Mouse (Mus musculus): ENCODE measurements around the gene Mthfd1l.

The Mthfd1l gene

DNA sequence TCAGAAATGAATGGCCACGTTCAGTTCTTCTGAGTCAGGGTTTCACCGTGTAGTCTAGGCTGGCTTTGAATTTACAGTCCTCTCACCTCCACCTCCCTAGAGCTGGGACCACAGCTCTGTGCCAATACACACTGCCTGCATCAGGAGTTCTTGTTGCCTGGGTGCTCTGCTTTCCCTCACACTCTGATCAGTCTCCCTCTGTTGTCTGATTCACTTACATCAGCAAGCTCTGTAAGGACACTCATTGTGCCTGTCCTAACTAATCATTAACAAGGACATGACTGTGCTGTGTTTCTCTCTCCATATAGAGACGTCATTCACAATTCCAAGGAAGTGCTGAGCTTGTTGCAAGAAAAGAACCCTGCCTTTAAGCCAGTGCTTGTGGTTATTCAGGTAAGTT, 5.4 kb downstream of the Mthfd1l start:
- peak in 1 of 2 experiments; percentile 43 for DNase-seq

GRCm38 (mm10) chr10:3978792-3979488, 6.0 kb downstream of the Mthfd1l start:
- DNase-seq: peak; percentile 93 to 96

DNA sequence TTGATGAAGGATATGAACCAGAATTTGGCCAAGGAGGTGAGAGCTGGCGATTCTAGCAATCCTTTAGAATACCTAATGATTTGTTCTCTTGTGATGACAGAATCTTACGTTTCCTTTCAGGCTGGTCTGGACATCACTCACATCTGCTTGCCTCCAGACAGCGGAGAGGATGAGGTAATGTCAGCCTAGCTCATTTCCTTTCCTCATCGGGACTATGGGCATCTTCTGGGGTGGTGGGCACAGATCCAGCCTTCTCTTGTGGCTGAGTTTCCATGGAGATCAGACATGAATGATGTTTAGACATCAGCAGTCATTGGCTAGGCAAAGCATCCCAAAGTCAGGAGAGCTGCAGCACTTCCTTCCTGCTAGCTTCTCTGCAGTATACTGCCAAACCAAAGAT, 7.3 kb downstream of the Mthfd1l start:
- DNase-seq: no peak

DNA sequence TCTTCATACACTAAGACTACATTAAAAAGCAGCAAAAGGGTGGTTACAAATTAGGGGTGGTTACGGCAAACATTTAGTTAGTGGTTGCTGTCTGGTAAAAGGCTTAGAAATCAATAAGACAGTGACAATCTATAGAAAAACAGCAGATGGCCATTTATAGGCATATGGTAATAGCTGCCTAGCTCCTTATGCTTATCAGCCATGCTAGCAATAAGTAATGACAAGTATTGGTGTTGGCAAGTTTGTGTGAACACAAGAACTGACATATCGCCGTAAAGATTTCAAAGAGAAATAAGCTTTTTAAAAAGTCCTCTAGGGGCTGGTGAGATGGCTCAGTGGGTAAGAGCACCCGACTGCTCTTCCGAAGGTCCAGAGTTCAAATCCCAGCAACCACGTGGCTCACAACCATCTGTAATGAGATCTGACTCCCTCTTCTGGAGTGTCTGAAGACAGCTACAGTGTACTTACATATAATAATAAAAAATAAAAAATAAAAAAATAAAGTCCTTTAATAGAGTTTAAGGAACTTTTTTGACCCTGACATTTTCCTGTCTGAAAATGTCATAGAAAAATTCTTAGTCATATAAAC, 17.5 kb downstream of the Mthfd1l start:
- DNase-seq: no peak

- DNase-seq: no peak
Measured at GRCm38 (mm10) chr10:3993365-3994102, 20.6 kb downstream of the Mthfd1l start.

GRCm38 (mm10) chr10:3995277-3995676, 22.4 kb downstream of the Mthfd1l start:
- DNase-seq: no peak

DNA sequence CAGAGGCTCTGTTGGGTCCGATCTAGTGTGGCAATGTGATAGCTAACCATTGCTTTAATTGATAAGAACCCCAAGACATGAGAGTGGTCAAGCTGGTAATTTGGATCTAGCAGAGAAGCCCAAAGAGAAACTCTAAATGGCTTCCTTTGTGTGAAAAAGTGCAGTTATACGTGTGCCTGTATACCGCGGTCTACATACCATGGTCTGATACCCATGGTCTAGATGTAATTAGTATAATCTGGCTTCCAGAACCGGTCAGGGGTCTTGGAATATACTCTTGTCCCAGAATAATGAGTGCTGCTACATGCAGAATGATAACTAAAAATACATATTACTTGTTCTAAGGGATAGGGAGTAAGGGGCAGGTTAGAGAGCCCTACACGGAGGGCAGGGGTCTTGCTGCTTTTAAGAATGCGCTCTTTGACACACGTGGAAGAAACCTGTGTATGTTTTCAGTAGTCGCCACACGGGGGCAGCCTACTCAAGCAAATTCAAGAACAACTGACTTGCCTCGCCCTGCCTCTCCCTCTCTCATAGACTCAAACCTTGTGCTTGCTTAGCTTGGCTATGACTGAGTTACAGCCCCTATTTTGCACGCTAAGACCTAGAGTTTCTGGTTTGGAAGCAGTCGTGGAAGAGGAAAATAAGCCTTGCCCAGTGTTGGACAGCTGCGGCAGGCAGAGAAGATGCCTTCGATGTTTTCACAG, 23.4 kb downstream of the Mthfd1l start:
- peak; percentile 65 to 71 for DNase-seq

- no peak for DNase-seq
Measured at GRCm38 (mm10) chr10:3997851-3998426, 25.0 kb downstream of the Mthfd1l start.

GRCm38 (mm10) chr10:4002711-4003110, 29.8 kb downstream of the Mthfd1l start:
- no peak for DNase-seq

- no peak for DNase-seq
Measured at GRCm38 (mm10) chr10:4005191-4005590, 32.3 kb downstream of the Mthfd1l start.

- no peak for DNase-seq
Measured at GRCm38 (mm10) chr10:4006296-4007015, 33.5 kb downstream of the Mthfd1l start.

- DNase-seq: no peak
Measured at GRCm38 (mm10) chr10:4022628-4023303, 49.8 kb downstream of the Mthfd1l start.

GRCm38 (mm10) chr10:4026616-4027015, 53.7 kb downstream of the Mthfd1l start:
- no peak for DNase-seq

DNA sequence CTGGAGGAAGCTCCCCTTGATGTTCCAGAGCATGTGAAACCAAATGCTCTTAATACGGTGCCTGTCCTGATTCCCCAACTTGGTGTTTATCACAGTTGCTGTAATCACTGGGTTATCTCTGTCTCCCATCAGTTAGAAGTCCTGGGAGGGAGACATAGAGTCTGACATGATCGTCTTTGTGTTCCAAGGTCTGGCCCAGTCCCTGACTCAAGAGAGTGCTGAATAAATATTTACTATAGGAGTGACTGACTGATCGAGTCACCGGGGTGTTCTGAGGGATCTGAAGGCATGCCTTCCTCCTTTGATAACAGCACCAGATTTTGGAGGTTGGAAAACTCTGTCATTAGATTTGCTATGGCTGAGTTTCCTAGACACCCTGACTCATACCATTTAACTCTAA, 54.5 kb downstream of the Mthfd1l start:
- DNase-seq: no peak

- no peak for DNase-seq
Measured at GRCm38 (mm10) chr10:4028851-4029442, 56.0 kb downstream of the Mthfd1l start.

GRCm38 (mm10) chr10:4033761-4034160, 60.8 kb downstream of the Mthfd1l start:
- DNase-seq: no peak

DNA sequence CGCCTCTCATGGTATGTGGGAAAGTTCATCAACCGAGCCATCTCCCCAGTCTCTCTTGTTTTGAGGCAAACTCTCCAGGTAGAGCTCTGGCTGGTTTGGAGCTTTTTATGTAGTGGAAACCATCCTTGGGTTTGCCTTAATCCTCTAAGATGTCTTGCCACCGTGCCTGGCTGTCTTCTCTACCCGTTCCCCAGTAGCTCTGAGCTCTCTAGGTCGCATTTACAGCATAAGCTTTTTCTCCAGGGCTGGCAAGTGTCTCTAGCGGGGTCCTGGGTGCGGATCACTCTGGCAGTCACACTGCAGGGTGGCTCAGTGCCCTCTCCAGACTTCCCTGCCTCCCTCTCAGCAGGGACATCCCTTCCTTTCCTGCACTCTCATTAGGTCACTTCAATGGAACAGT, 63.6 kb downstream of the Mthfd1l start:
- DNase-seq: no peak

- peak in 1 of 2 experiments; percentile 35 for DNase-seq
Measured at GRCm38 (mm10) chr10:4037066-4037465, 64.1 kb downstream of the Mthfd1l start.

GRCm38 (mm10) chr10:4038576-4038975, 65.7 kb downstream of the Mthfd1l start:
- DNase-seq: no peak

GRCm38 (mm10) chr10:4041691-4042090, 68.8 kb downstream of the Mthfd1l start:
- DNase-seq: peak; percentile 66 to 77

GRCm38 (mm10) chr10:4044421-4044820, 71.5 kb downstream of the Mthfd1l start:
- no peak for DNase-seq

Measured in cerebellum, adult 18-20 months (tissue).